Mouse (Mus musculus): Measurements from ENCODE around the gene Flna. TPM values are rescaled to one million over a fixed set of nuclear protein-coding genes. Genes with fewer than 3 reads are reported as not detected.
A peak's percentile ranks its signal among the peaks of the same experiment; 100 is the strongest.

Gene Flna
- polyA plus RNA-seq, 1 experiment from 2014 or later = 38.9 TPM

DNA sequence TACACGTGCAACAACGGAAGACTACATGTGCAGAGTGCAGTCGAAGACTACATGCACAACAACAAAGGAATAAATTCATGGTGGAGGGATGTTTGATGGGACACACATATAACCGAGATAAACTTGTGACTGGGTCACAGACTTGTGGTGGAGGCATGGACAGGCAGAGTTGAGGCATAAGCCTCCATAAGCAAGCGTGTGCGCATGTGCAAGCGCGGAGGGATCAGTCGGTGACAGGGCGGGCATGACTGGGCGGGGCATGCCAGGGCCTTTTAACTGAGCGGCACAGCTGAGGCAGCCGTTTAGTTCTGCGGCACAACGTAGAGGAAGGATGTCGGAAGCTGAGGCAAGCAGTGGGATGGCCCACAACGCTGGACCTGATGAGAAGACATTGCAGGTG lies 72.7 kb downstream of the Flna start, which contains the start of gene Tktl1:
Gene Tktl1 (plus strand): TSS at position 301 of the 400 bp plus-strand sequence.
- H3K27me3 ChIP-seq = no peaks in the 10 kb centered on the region
- H3K4me3 ChIP-seq (replicated peaks) = no peak within 1 kb of the TSS
- H3K27ac ChIP-seq = no peak within 1 kb of the TSS
- ATAC-seq (ENCODE audit: low read depth) = no peak
- DNase-seq = no peak
- no peak within 1 kb of the TSS for H3K4me2 ChIP-seq
- H3K36me3 ChIP-seq = no peaks in the 10 kb centered on the region
- WGBS (ENCODE audit: insufficient replicate concordance) = 79% methylated on average over 17 of the region's 17 CpGs
- H3K4me1 ChIP-seq (replicated peaks) = no peaks in the 10 kb centered on the region
- H3K9ac ChIP-seq = no peak within 1 kb of the TSS
- no peaks in the 10 kb centered on the region for H3K9me3 ChIP-seq (replicated peaks)

Small RNA genes within 50 kb of the gene (microRNA-seq; reads per million reads assigned to microRNA genes)
- 2.9 reads per million, percentile 3 among the genes with 10 or more reads in this experiment for gene Mir7091

Other genes starting within 250 kb of the Flna start
- 25.0 and 27.7 TPM in 2 replicates for gene Irak1, start 225.9 kb downstream of the Flna start, polyA plus RNA-seq (2015; fragmentation: Nextera tagmentation; extraction: Ambion mirVana)
- gene Opn1mw, start 122.4 kb downstream of the Flna start, polyA plus RNA-seq (2015; fragmentation: Nextera tagmentation; extraction: Ambion mirVana) = not detected in 2 replicates
- gene Mecp2, start 114.5 kb downstream of the Flna start, polyA plus RNA-seq (2015; fragmentation: Nextera tagmentation; extraction: Ambion mirVana) = 6.2 and 6.8 TPM in 2 replicates
- gene Tex28, start 82.0 kb downstream of the Flna start, polyA plus RNA-seq (2015; fragmentation: Nextera tagmentation; extraction: Ambion mirVana) = not detected in 2 replicates
- gene Tktl1, start 72.6 kb downstream of the Flna start, polyA plus RNA-seq (2015; fragmentation: Nextera tagmentation; extraction: Ambion mirVana) = not detected in 2 replicates
- gene Emd, start 4.9 kb upstream of the Flna start, polyA plus RNA-seq (2015; fragmentation: Nextera tagmentation; extraction: Ambion mirVana) = 11.5 and 11.8 TPM in 2 replicates
- 609 and 656 TPM in 2 replicates for gene Rpl10, start 21.0 kb upstream of the Flna start, polyA plus RNA-seq (2015; fragmentation: Nextera tagmentation; extraction: Ambion mirVana)
- gene Taz, start 32.1 kb upstream of the Flna start, polyA plus RNA-seq (2015; fragmentation: Nextera tagmentation; extraction: Ambion mirVana) = 25.4 and 30.8 TPM in 2 replicates
- 21.0 and 22.1 TPM in 2 replicates for gene Dnase1l1, start 32.5 kb upstream of the Flna start, polyA plus RNA-seq (2015; fragmentation: Nextera tagmentation; extraction: Ambion mirVana)
- gene Atp6ap1, start 47.3 kb upstream of the Flna start, polyA plus RNA-seq (2015; fragmentation: Nextera tagmentation; extraction: Ambion mirVana) = 69.8 and 72.1 TPM in 2 replicates
- 45.7 and 49.2 TPM in 2 replicates for gene Gdi1, start 55.2 kb upstream of the Flna start, polyA plus RNA-seq (2015; fragmentation: Nextera tagmentation; extraction: Ambion mirVana)
- gene Fam50a, start 63.2 kb upstream of the Flna start, polyA plus RNA-seq (2015; fragmentation: Nextera tagmentation; extraction: Ambion mirVana) = 37.8 and 42.6 TPM in 2 replicates
- 1.2 and 1.3 TPM in 2 replicates for gene Plxna3, start 79.2 kb upstream of the Flna start, polyA plus RNA-seq (2015; fragmentation: Nextera tagmentation; extraction: Ambion mirVana)
- 62.2 and 71.7 TPM in 2 replicates for gene Lage3, start 103.8 kb upstream of the Flna start, polyA plus RNA-seq (2015; fragmentation: Nextera tagmentation; extraction: Ambion mirVana)
- 39.8 and 47.2 TPM in 2 replicates for gene Ubl4a, start 123.4 kb upstream of the Flna start, polyA plus RNA-seq (2015; fragmentation: Nextera tagmentation; extraction: Ambion mirVana)
- gene Slc10a3, start 123.5 kb upstream of the Flna start, polyA plus RNA-seq (2015; fragmentation: Nextera tagmentation; extraction: Ambion mirVana) = 8.2 and 8.4 TPM in 2 replicates
- 8.6 and 9.6 TPM in 2 replicates for gene Fam3a, start 143.5 kb upstream of the Flna start, polyA plus RNA-seq (2015; fragmentation: Nextera tagmentation; extraction: Ambion mirVana)
- 20.2 and 22.3 TPM in 2 replicates for gene Ikbkg, start 143.5 kb upstream of the Flna start, polyA plus RNA-seq (2015; fragmentation: Nextera tagmentation; extraction: Ambion mirVana)
- 51.6 and 54.5 TPM in 2 replicates for gene G6pdx, start 179.4 kb upstream of the Flna start, polyA plus RNA-seq (2015; fragmentation: Nextera tagmentation; extraction: Ambion mirVana)
- gene Gm6880, start 231.6 kb upstream of the Flna start, polyA plus RNA-seq (2015; fragmentation: Nextera tagmentation; extraction: Ambion mirVana) = not detected in 2 replicates